Mouse (Mus musculus) liver, embryonic 14.5 days (tissue): ENCODE data around the gene Spata25.

ENCODE experiments used
- CTCF ChIP-seq: IDR thresholded peaks from 2 replicates; pipeline ENCODE4 v1.5.1; 2016; ENCODE audit warnings: antibody characterized with exemption, low read depth, control low read depth
- EP300 ChIP-seq: IDR thresholded peaks from 2 replicates; pipeline ENCODE4 v1.6.1; 2016; ENCODE audit warnings: antibody characterized with exemption, low read depth

DNA sequence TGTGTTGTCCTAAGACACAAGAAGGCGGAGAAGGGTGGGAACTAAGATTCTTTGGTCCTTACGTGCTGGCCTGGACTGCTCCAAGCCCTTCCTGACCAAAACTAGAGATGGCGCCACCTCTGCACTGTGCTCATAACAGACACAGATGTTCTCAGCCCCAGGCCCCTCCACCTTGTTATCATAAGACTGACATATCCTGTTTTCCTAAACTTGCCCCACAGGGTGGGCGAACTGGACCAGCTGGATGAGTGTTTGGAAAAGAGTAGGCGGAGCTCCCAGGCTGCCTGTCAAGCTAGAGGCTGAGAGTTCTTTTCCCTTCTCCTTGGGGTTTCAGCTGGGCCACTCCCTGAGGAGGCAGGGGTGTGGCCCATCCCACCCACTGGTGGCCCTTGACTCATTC is 10.6 kb downstream of the Spata25 start:
- peak; percentile 21; the same call in 1 of the 2 replicates for TF ChIP-seq CTCF
- no peak for TF ChIP-seq EP300
